8 mouse cellular contexts compared by ENCODE assay signal in the genomic region with DNA sequence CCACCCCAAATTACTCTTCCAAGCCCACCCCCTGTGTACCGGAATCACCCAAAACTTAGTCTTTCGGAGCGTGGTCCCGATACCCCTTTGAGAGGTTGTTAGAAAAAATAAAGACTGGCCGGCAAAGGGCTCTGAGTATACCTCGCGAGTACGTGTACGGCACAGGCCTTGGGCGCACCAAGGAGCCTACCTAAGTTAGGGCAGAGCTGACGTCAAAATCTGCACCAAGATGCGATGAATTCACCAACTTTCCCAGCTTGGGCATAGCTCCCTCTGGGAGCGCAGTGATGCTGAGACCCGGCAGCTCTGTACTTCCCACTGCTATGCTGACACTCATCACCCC. TPM values are rescaled to one million over a fixed set of nuclear protein-coding genes. Genes with fewer than 3 reads are reported as not detected.
DNase-seq lines count a peak whose midpoint lies in the region; ATAC-seq and TF ChIP-seq lines count a peak whose summit lies in the region.

No protein-coding gene starts in this region.

- H3K4me1 ChIP-seq in embryonic facial prominence, embryonic 13.5 days, result peaks cover 45% of the 10 kb centered on the region
- peaks cover 9% of the 10 kb centered on the region; the same call in 1 of the 2 replicates for H3K4me1 ChIP-seq in hindbrain, postnatal 0 days (ENCODE audit: insufficient read depth, low read length)
- H3K4me1 ChIP-seq in midbrain, postnatal 0 days (ENCODE audit: insufficient read depth, low read length), result peaks cover 10% of the 10 kb centered on the region; the same call in 1 of the 2 replicates

- H3K4me2 ChIP-seq in embryonic facial prominence, embryonic 13.5 days, result peak overlapping the region; percentile 96
- H3K4me2 ChIP-seq in hindbrain, postnatal 0 days (ENCODE audit: low read depth, low read length), result peak overlapping the region; percentile 54
- peak overlapping the region; percentile 51 for H3K4me2 ChIP-seq in midbrain, postnatal 0 days (ENCODE audit: low read depth, low read length, poor library complexity, severe bottlenecking)

- no peaks in the 10 kb centered on the region for H3K9me3 ChIP-seq in embryonic facial prominence, embryonic 13.5 days
- H3K9me3 ChIP-seq in hindbrain, postnatal 0 days (ENCODE audit: low read length), result no peaks in the 10 kb centered on the region
- no peaks in the 10 kb centered on the region for H3K9me3 ChIP-seq in midbrain, postnatal 0 days (ENCODE audit: low read length)

- peaks cover 88% of the 10 kb centered on the region for H3K27me3 ChIP-seq in embryonic facial prominence, embryonic 13.5 days
- H3K27me3 ChIP-seq in hindbrain, postnatal 0 days (ENCODE audit: insufficient read depth, low read length), result peaks cover 36% of the 10 kb centered on the region
- H3K27me3 ChIP-seq in midbrain, postnatal 0 days (ENCODE audit: insufficient read depth, low read length), result peaks cover 40% of the 10 kb centered on the region

- H3K36me3 ChIP-seq in embryonic facial prominence, embryonic 13.5 days, result peaks cover 19% of the 10 kb centered on the region
- no peaks in the 10 kb centered on the region for H3K36me3 ChIP-seq in hindbrain, postnatal 0 days (ENCODE audit: insufficient read depth, low read length)
- H3K36me3 ChIP-seq in midbrain, postnatal 0 days (ENCODE audit: insufficient read depth, low read length), result no peaks in the 10 kb centered on the region

- TF ChIP-seq CTCF in hindbrain, postnatal 0 days (IDR thresholded peaks at IDR 0.05; ENCODE audit: low read depth), result no peak
- TF ChIP-seq CTCF in midbrain, postnatal 0 days (IDR thresholded peaks at IDR 0.05), result no peak

- peak overlapping the region; percentile 66 for H3K9ac ChIP-seq in embryonic facial prominence, embryonic 13.5 days
- peak overlapping the region; percentile 28; the same call in 1 of the 2 replicates for H3K9ac ChIP-seq in hindbrain, postnatal 0 days (replicated peaks; ENCODE audit: low read length)
- H3K9ac ChIP-seq in midbrain, postnatal 0 days (replicated peaks; ENCODE audit: low read length, poor library complexity, severe bottlenecking), result no peak overlapping the region

- no peak overlapping the region for H3K27ac ChIP-seq in embryonic facial prominence, embryonic 13.5 days
- H3K27ac ChIP-seq in hindbrain, postnatal 0 days, result no peak overlapping the region
- no peak overlapping the region for H3K27ac ChIP-seq in midbrain, postnatal 0 days (ENCODE audit: low read depth, low read length)

- DNase-seq in kidney, postnatal 10 days, result peak; percentile 23
- no peak for DNase-seq in kidney, adult 9 months
- DNase-seq in hindbrain, postnatal 0 days (ENCODE audit: low spot score), result peak; percentile 11
- no peak for DNase-seq in midbrain, postnatal 0 days (ENCODE audit: low spot score)
- no peak for DNase-seq in layer of hippocampus, postnatal 36 days
- DNase-seq in thymus, postnatal 10 days (ENCODE audit: low spot score in 2 of 2), result no peak
- no peak for DNase-seq in thymus, postnatal 25 days

- ATAC-seq in embryonic facial prominence, embryonic 13.5 days (ENCODE audit: insufficient number of reproducible peaks, insufficient read depth, low FRiP score, low TSS enrichment, low read depth), result no peak
- no peak for ATAC-seq in hindbrain, postnatal 0 days
- no peak for ATAC-seq in midbrain, postnatal 0 days (ENCODE audit: low FRiP score)

- WGBS in embryonic facial prominence, embryonic 13.5 days, result 1% methylated on average over 14 of the region's 14 CpGs
- WGBS in hindbrain, postnatal 0 days, result 1% methylated on average over 14 of the region's 14 CpGs
- 3% methylated on average over 14 of the region's 14 CpGs for WGBS in midbrain, postnatal 0 days

- H3K4me3 ChIP-seq in embryonic facial prominence, embryonic 13.5 days, result peak overlapping the region; percentile 54
- H3K4me3 ChIP-seq in hindbrain, postnatal 0 days (ENCODE audit: low read length), result peak overlapping the region; percentile 35
- peak overlapping the region; percentile 28 for H3K4me3 ChIP-seq in midbrain, postnatal 0 days (ENCODE audit: low read depth, low read length)

RNA-seq across cellular contexts. Expression of a gene that starts 0.2 kb away (rescaled TPM):
- 3.6 and 7.3 TPM in 2 replicates for polyA plus RNA-seq in embryonic facial prominence, embryonic 13.5 days (2015; fragmentation: Nextera tagmentation; extraction: Ambion mirVana)
- 2.2 TPM in 1 of 2 replicates, not detected in the other for total RNA-seq in hindbrain, postnatal 0 days (2014; rRNA removed)
- polyA plus RNA-seq in hindbrain, postnatal 0 days (2015; fragmentation: Nextera tagmentation; extraction: Ambion mirVana), result 2.7 and 3.3 TPM in 2 replicates
- 0.66 and 1.1 TPM in 2 replicates for total RNA-seq in midbrain, postnatal 0 days (2014; rRNA removed)
- 2.7 and 3.1 TPM in 2 replicates for polyA plus RNA-seq in midbrain, postnatal 0 days (2015; fragmentation: Nextera tagmentation; extraction: Ambion mirVana)
- under 1 TPM; 0.27 to 0.30 TPM for total RNA-seq in layer of hippocampus, postnatal 36 days (2021)

RNA-seq across cellular contexts. Expression of a gene that starts 37.1 kb away (rescaled TPM):
- 25.2 and 30.5 TPM in 2 replicates for polyA plus RNA-seq in embryonic facial prominence, embryonic 13.5 days (2015; fragmentation: Nextera tagmentation; extraction: Ambion mirVana)
- 53.4 and 61.5 TPM in 2 replicates for total RNA-seq in hindbrain, postnatal 0 days (2014; rRNA removed)
- 22.4 and 22.6 TPM in 2 replicates for polyA plus RNA-seq in hindbrain, postnatal 0 days (2015; fragmentation: Nextera tagmentation; extraction: Ambion mirVana)
- total RNA-seq in midbrain, postnatal 0 days (2014; rRNA removed), result 53.8 and 66.9 TPM in 2 replicates
- polyA plus RNA-seq in midbrain, postnatal 0 days (2015; fragmentation: Nextera tagmentation; extraction: Ambion mirVana), result 27.2 and 27.7 TPM in 2 replicates
- 10 to 100 TPM; 37.7 to 43.1 TPM for total RNA-seq in layer of hippocampus, postnatal 36 days (2021)

RNA-seq across cellular contexts. Expression of a gene that starts 41.2 kb away (rescaled TPM):
- polyA plus RNA-seq in embryonic facial prominence, embryonic 13.5 days (2015; fragmentation: Nextera tagmentation; extraction: Ambion mirVana), result 10.9 and 11.6 TPM in 2 replicates
- total RNA-seq in hindbrain, postnatal 0 days (2014; rRNA removed), result 9.1 and 10.5 TPM in 2 replicates
- 4.1 TPM in 2 replicates for polyA plus RNA-seq in hindbrain, postnatal 0 days (2015; fragmentation: Nextera tagmentation; extraction: Ambion mirVana)
- 5.9 and 7.6 TPM in 2 replicates for total RNA-seq in midbrain, postnatal 0 days (2014; rRNA removed)
- 3.7 and 4.1 TPM in 2 replicates for polyA plus RNA-seq in midbrain, postnatal 0 days (2015; fragmentation: Nextera tagmentation; extraction: Ambion mirVana)
- total RNA-seq in layer of hippocampus, postnatal 36 days (2021), result 1 to 10 TPM; 3.1 to 3.2 TPM

Comparison
In these comparisons a context has a peak if more than half of its experiments do, and no peak if none do; other contexts are left out.
1. DNase-seq: peak in kidney, postnatal 10 days (single experiment) and hindbrain, postnatal 0 days (single experiment); none in kidney, adult 9 months (single experiment), midbrain, postnatal 0 days (single experiment), layer of hippocampus, postnatal 36 days (0 of 2), thymus, postnatal 10 days (0 of 2) and thymus, postnatal 25 days (single experiment).
2. Peak in every context shown above with its lines, with median percentiles within 50 percentile points of each other: H3K4me2 ChIP-seq and H3K4me3 ChIP-seq.